In genomic region chr8:105373032-105373431, GRCm38 (mm10) we compare ENCODE assay signal across 10 mouse cellular contexts. TPM values are rescaled to one million over a fixed set of nuclear protein-coding genes. Genes with fewer than 3 reads are reported as not detected.
DNase-seq lines count a peak whose midpoint lies in the region; ATAC-seq lines count a peak whose summit lies in the region.
"Had no signal": no experiment of that assay in that cellular context is flagged by ENCODE, and none has a peak within 500 bp of the region (broad histone marks: within the 10 kb centered on the region; RNA-seq: fewer than 3 reads in every experiment).

Plekhg4 (plus strand) TSS chr8:105373274.

- no peak within 1 kb of the TSS for H3K4me3 ChIP-seq in liver, embryonic 12.5 days
- H3K4me3 ChIP-seq in liver, embryonic 11.5 days (ENCODE audit: low read depth, low read length) = no peak within 1 kb of the TSS
- no peak within 1 kb of the TSS for H3K4me3 ChIP-seq in embryonic facial prominence, embryonic 15.5 days (replicated peaks)
- H3K4me3 ChIP-seq in midbrain, embryonic 14.5 days (replicated peaks; ENCODE audit: low read depth, low read length) = no peak within 1 kb of the TSS

- peak within 1 kb of the TSS; percentile 51; the same call in 1 of the 2 replicates for H3K4me2 ChIP-seq in liver, embryonic 12.5 days
- no peak within 1 kb of the TSS for H3K4me2 ChIP-seq in liver, embryonic 11.5 days
- peak within 1 kb of the TSS; percentile 52 for H3K4me2 ChIP-seq in embryonic facial prominence, embryonic 15.5 days (replicated peaks)
- 0 out of 2 replicates have a peak within 1 kb of the TSS, but pooled peaks have one; percentile 41 for H3K4me2 ChIP-seq in midbrain, embryonic 14.5 days (ENCODE audit: low read length)

- H3K9me3 ChIP-seq in liver, embryonic 12.5 days (replicated peaks) = peaks cover 4% of the 10 kb centered on the region; the same call in 1 of the 2 replicates
- no peaks in the 10 kb centered on the region for H3K9me3 ChIP-seq in liver, embryonic 11.5 days (ENCODE audit: control insufficient read depth, low read length)
- no peaks in the 10 kb centered on the region for H3K9me3 ChIP-seq in embryonic facial prominence, embryonic 15.5 days (replicated peaks)
- H3K9me3 ChIP-seq in midbrain, embryonic 14.5 days (ENCODE audit: control insufficient read depth, low read length) = no peaks in the 10 kb centered on the region

- no peak within 1 kb of the TSS for H3K27ac ChIP-seq in liver, embryonic 12.5 days
- H3K27ac ChIP-seq in liver, embryonic 11.5 days (ENCODE audit: low read depth, low read length) = no peak within 1 kb of the TSS
- no peak within 1 kb of the TSS for H3K27ac ChIP-seq in embryonic facial prominence, embryonic 15.5 days (replicated peaks)
- no peak within 1 kb of the TSS for H3K27ac ChIP-seq in midbrain, embryonic 14.5 days (replicated peaks; ENCODE audit: low read depth, low read length)
- H3K27ac ChIP-seq: macrophage had no signal

- peaks cover 20% of the 10 kb centered on the region for H3K4me1 ChIP-seq in liver, embryonic 12.5 days
- H3K4me1 ChIP-seq in liver, embryonic 11.5 days (replicated peaks; ENCODE audit: control insufficient read depth, insufficient read depth, low read length) = no peaks in the 10 kb centered on the region
- peaks cover 12% of the 10 kb centered on the region; the same call in 1 of the 2 replicates for H3K4me1 ChIP-seq in embryonic facial prominence, embryonic 15.5 days
- no peaks in the 10 kb centered on the region for H3K4me1 ChIP-seq in midbrain, embryonic 14.5 days (ENCODE audit: control insufficient read depth, insufficient read depth, low read length)

- no peak for ATAC-seq in liver, embryonic 12.5 days
- no peak for ATAC-seq in liver, embryonic 11.5 days (replicated peaks; ENCODE audit: low FRiP score)
- no peak for ATAC-seq in embryonic facial prominence, embryonic 15.5 days (ENCODE audit: insufficient number of reproducible peaks, low FRiP score, low TSS enrichment, low read depth)
- ATAC-seq in midbrain, embryonic 14.5 days (ENCODE audit: low FRiP score, low TSS enrichment) = no peak
- ATAC-seq in granulocyte monocyte progenitor cell, adult 5-6 weeks (replicated peaks; ENCODE audit: poor library complexity, severe bottlenecking) = no peak

- no peaks in the 10 kb centered on the region for H3K36me3 ChIP-seq in liver, embryonic 12.5 days
- no peaks in the 10 kb centered on the region for H3K36me3 ChIP-seq in liver, embryonic 11.5 days (ENCODE audit: control insufficient read depth, insufficient read depth, low read length)
- H3K36me3 ChIP-seq in embryonic facial prominence, embryonic 15.5 days = no peaks in the 10 kb centered on the region
- H3K36me3 ChIP-seq in midbrain, embryonic 14.5 days (ENCODE audit: control insufficient read depth, insufficient read depth, low read length) = peaks cover 5% of the 10 kb centered on the region; the same call in 1 of the 2 replicates

- H3K27me3 ChIP-seq in liver, embryonic 12.5 days (replicated peaks) = peaks cover 16% of the 10 kb centered on the region
- no peaks in the 10 kb centered on the region for H3K27me3 ChIP-seq in liver, embryonic 11.5 days (replicated peaks; ENCODE audit: control insufficient read depth, insufficient read depth, low read length)
- no peaks in the 10 kb centered on the region for H3K27me3 ChIP-seq in embryonic facial prominence, embryonic 15.5 days
- H3K27me3 ChIP-seq in midbrain, embryonic 14.5 days (ENCODE audit: control insufficient read depth, insufficient read depth, low read length) = no peaks in the 10 kb centered on the region

- no peak for DNase-seq in liver, embryonic 11.5 days (ENCODE audit: low spot score)
- DNase-seq in adrenal gland, adult 8-10 months = peak; percentile 37
- no peak for DNase-seq in midbrain, embryonic 14.5 days
- no peak for DNase-seq in urinary bladder, postnatal 25 days (ENCODE audit: low spot score)
- no peak for DNase-seq in cerebellum, adult 8-10 months
- DNase-seq: thymus, postnatal 25 days had no signal

- no peak within 1 kb of the TSS for H3K9ac ChIP-seq in liver, embryonic 12.5 days
- H3K9ac ChIP-seq in liver, embryonic 11.5 days (ENCODE audit: low read depth, low read length) = no peak within 1 kb of the TSS
- H3K9ac ChIP-seq in embryonic facial prominence, embryonic 15.5 days = no peak within 1 kb of the TSS
- no peak within 1 kb of the TSS for H3K9ac ChIP-seq in midbrain, embryonic 14.5 days (replicated peaks; ENCODE audit: low read length)

- 38% methylated on average over 2 of the region's 2 CpGs for WGBS in liver, embryonic 12.5 days (ENCODE audit: insufficient replicate concordance)
- WGBS in liver, embryonic 11.5 days = 52% methylated on average over 2 of the region's 2 CpGs
- WGBS in embryonic facial prominence, embryonic 15.5 days = 66% methylated on average over 2 of the region's 2 CpGs
- WGBS in midbrain, embryonic 14.5 days = 66% methylated on average over 2 of the region's 2 CpGs

RNA-seq across cellular contexts. Expression of gene Plekhg4, which starts in this region (rescaled TPM):
- polyA plus RNA-seq in liver, embryonic 12.5 days (2016; fragmentation: Nextera tagmentation; extraction: Ambion mirVana) = not detected in 2 replicates
- 0.30 TPM in 1 of 2 replicates, not detected in the other for polyA plus RNA-seq in liver, embryonic 11.5 days (2014; fragmentation: Nextera tagmentation; extraction: Ambion mirVana)
- 1 to 10 TPM in 2 of 4 experiments, under 1 TPM in 2; 0.42 to 2.7 (median 1.3) TPM for total RNA-seq in adrenal gland, adult 8-10 months (2022)
- polyA plus RNA-seq in embryonic facial prominence, embryonic 15.5 days (2015; fragmentation: Nextera tagmentation; extraction: Ambion mirVana) = 0.25 and 0.45 TPM in 2 replicates
- polyA plus RNA-seq in midbrain, embryonic 14.5 days (2014; fragmentation: Nextera tagmentation; extraction: Ambion mirVana) = 1.4 and 3.0 TPM in 2 replicates
- 0.47 TPM in 1 of 2 replicates, not detected in the other for total RNA-seq in granulocyte monocyte progenitor cell, adult 5-6 weeks (2014; fragmentation: Nextera tagmentation)
- total RNA-seq in granulocyte monocyte progenitor cell, adult 5-6 weeks (2017) = 0.09 TPM in 1 of 2 replicates, not detected in the other
- polyA plus RNA-seq: macrophage had no signal
